Mouse (Mus musculus) brain, adult 2 months (tissue): ENCODE measurements at regions not wholly inside any gene's neighbourhood (a gene's known extent, or its start where the extent isn't known, plus 50 kb on each side); places are given as distances from the start of the nearest gene placed in this dataset.
A peak's percentile ranks its signal among the peaks of the same experiment; 100 is the strongest.

Experiments
- DNase-seq: peaks from one replicate; pipeline ENCODE4 v3.0.0; 2011; ENCODE audit warnings: low read depth, low spot score

DNA sequence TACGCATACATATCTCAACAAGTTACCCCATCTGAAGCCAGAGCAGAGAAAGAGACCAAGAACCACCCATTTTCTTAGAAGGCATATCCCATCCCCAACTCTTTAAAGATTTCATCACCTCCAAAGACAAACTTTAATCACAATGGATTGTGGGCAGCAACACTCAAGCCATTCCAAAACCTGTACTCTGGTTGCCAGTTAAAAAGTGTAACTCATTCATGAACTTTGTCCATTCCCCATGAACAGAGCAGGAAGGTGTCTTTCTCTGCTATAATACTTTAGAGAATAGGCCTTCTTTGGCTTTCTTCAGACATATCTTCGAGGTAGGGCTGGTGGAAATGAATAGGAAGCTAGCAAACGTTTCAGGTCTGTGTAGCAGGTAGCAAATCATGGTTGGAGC is 160.4 kb downstream of the Fzd1 start:
- no peak for DNase-seq

DNA sequence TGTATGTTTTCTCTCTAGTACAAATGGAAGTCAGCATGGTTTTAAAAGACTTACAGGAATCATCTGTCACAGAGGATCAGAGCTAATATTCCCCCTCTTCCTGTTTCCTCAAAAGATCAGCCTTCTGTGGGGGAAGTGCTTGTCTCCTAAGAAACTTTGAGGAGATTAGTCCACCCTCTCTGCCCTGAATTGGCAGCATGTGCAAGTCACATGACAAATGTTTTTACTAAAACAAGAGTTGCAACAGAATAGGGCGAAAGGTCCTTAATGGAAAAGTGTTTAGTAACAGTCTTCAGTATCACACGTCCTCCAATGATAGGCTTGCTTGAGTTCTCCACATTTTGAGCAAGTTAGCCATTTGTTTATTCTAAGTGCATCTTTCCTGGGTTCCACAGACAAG is 162.8 kb downstream of the Fzd1 start:
- DNase-seq: no peak

GRCm38 (mm10) chr5:4594562-4594961 is 163.3 kb downstream of the Fzd1 start:
- no peak for DNase-seq

DNA sequence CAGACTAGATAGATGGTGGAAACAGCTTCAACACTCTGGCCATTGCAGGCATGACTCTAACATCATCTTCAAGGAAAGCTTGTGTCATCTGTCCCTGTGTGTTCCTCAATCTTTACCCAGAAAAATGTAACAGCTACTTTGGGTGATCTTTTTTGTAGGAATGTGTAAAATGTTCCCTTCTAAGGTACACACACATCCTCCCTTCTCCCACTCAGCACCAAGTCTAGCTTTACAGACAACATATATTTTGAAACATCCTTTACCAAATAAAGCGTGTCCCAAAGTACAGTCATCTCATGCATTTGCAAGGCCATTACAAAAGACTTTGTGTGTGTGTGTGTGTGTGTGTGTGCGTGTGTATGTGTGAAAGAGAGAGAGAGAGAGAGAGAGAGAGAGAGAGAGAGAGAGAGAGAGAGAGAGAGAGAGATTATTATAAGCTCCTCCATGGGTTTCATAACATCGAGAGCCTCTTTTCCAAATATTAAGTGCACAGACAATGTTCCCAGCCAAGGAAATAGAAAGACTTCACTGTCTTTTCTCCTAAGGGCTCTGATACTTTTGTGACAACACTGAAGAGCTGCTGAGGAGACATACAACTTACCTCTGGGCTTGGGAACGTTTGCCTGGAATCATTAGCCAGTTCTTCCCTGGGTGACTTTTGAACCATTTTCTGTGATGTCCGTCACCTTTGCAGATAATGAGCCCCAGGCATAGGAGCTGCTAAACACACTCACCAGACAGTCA is 164.0 kb downstream of the Fzd1 start:
- peak; percentile 45 for DNase-seq

DNA sequence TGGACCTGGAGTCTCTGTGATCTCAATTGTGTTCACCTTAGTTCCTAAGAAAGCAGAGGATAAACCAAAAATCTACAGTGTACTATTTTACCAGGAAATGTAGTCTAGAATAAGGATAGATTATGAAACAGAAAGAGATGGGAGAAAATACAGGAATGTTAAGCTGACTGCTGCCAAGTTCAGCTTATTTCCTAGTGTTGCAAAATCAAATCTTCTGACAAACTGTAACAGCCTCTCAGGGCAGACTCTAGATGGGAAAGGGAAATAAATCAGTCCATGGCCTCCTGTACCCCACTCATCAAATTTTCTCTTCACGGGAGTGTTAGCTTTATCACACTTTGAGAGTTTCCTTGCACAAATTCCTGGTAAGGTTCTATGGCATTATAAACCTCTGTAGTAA is 166.1 kb downstream of the Fzd1 start:
- no peak for DNase-seq

DNA sequence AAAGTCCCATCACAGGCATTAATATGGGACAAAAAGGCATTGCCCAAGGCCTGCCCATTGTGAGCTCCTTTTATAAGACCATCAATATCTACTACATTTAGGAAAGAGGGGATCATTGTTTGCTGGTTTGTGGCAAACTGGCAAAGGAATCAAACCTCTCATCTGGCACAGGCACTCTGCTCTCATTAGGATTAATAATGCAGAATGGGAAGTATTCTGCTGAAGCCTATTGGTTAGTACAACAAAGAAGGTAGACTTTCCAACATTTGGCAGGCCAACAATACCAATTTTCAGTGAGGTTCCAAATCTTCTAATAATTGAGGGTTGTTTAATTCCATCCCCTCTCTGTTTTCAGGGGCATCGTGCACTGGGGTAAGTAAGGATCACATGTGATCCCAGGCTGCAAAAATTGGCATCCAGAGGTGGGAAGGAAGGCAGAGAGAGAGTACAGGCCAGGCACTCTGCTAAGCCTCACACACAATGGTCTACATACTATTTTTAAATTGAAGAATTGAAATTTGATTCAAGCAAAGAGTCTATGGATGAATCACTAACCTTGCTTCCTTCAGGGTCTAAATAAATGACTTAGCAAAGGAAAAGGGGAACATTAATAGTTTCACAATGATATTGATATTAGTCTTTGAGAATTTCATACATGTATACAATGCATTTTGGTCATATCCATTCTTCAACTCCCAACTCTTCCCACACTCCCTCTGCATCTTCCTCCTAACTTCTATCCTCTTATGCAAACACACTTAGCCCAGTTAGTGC is 174.9 kb downstream of the Fzd1 start:
- DNase-seq: no peak

GRCm38 (mm10) chr5:4580185-4580839 is 177.5 kb downstream of the Fzd1 start:
- no peak for DNase-seq

GRCm38 (mm10) chr5:4578856-4579255 is 179.0 kb downstream of the Fzd1 start:
- peak; percentile 85 for DNase-seq

DNA sequence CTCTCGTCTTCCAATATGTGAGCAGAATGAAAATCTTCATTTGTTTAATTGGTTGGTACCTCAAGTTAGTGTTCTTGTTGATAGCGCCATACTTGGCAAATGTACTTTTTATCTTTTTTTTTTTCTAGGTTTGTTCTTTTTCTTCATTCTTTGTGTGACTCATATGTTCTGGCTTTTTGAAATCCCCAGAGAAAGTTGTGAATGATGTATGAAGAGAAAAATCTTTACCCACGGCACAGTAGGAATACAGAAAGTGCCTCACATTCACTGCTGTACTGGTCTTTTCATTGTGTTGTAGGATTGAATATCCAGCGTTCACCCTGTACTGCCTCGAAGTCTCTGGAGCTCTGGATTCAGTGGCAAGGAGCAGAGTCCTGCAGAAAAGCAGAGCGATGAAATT is 180.7 kb downstream of the Fzd1 start:
- DNase-seq: peak; percentile 28

DNA sequence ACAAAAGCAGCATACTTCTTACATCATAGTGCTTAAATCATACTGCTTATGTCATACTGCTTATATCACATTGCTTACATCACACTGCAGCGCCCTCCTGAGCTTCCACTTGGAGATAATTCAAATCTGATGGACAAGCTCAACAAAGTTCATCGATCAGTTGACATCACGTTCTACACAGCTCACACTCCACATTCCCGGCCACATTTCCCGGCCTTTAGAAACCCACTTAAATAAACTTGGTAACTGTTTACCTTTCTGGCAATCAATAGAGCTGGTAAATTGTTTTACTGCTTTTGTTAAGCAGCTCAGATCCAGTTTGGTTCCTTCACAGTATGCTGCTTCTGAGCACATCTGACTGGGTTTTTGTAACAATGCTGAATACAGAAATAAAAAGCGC is 194.0 kb downstream of the Fzd1 start:
- no peak for DNase-seq

DNA sequence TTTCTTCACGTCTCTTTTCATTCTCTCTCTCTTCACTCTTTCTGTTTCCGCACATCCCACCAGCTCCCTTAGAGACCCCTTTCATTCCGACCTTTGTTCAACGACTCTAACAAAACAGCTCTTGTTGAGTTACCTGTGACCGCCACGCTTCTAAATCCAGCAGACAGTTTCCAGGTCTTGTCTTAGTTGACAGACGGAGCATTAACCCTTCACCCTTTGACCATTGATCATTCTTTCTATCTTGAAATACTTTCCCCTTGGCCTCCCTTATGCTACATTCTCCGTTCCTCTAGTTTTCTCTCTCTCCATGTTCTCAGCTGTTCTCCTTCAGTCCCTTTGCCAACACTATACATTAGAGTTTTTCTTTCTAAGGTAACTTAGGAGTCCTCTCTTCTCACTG is 196.2 kb downstream of the Fzd1 start:
- DNase-seq: no peak

DNA sequence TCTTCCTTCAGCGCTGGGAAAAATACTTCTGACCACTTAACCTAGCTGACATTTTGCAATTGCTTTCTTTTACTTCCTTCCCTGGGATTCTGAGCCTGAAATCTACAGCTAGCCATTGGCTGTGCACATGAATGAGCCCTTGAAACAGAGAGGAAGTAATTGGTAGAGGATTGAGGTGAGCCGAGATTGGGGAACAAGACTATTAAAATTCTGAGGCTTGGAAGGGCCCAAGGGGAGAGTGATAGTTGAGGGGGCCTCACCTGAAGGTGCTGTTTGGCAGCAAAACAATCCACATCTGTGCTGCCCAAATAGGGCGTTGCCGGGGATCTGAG is 196.7 kb downstream of the Fzd1 start:
- no peak for DNase-seq

- no peak for DNase-seq
These were observed 197.3 kb downstream of the Fzd1 start for GRCm38 (mm10) chr5:4560370-4561138.

- no peak for DNase-seq
These were observed 202.9 kb downstream of the Fzd1 start for GRCm38 (mm10) chr5:4554972-4555371.

- peak; percentile 49 for DNase-seq
These were observed 219.3 kb downstream of the Fzd1 start for GRCm38 (mm10) chr5:4538572-4538971.

GRCm38 (mm10) chr5:4536790-4537189 is 221.0 kb downstream of the Fzd1 start:
- DNase-seq: no peak

DNA sequence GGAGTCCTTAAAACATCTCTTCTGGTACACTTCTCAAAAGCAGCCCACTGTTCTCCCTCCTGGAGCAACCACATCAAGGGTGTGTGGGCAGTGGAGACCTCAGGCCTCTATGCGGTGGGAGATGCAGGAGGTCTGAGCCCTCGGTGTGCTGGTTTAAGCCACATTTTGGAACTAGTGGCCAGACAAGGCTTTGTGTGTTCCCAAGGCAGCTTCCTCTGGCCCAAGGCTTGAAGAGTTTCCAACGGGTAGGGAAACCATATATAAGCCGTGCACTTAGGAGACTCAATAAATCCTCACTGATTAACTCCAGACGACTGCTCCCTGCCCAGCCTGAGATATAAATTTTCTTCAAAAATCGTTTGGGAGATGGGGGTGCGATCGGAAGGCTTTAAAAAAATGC is 221.9 kb downstream of the Fzd1 start:
- no peak for DNase-seq

DNA sequence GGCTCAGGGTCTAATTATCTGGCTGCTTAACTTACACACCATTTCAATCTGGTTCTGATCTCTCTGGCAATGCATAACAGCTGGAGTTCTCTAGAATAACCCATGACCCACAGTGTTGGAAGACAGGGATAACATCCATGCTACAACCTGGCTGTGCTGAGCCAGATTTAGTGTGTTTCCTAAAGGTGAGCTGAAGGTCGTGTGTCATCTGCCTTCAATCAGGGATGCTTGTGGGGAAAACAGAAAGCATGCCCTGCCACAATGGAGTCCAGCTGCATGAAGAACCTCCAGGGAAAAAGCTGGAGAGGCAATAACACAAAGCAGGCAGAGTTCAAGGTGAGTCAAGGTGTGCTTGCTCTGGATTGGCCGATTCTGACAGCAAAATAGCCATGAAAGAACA is 223.3 kb downstream of the Fzd1 start:
- no peak for DNase-seq

DNA sequence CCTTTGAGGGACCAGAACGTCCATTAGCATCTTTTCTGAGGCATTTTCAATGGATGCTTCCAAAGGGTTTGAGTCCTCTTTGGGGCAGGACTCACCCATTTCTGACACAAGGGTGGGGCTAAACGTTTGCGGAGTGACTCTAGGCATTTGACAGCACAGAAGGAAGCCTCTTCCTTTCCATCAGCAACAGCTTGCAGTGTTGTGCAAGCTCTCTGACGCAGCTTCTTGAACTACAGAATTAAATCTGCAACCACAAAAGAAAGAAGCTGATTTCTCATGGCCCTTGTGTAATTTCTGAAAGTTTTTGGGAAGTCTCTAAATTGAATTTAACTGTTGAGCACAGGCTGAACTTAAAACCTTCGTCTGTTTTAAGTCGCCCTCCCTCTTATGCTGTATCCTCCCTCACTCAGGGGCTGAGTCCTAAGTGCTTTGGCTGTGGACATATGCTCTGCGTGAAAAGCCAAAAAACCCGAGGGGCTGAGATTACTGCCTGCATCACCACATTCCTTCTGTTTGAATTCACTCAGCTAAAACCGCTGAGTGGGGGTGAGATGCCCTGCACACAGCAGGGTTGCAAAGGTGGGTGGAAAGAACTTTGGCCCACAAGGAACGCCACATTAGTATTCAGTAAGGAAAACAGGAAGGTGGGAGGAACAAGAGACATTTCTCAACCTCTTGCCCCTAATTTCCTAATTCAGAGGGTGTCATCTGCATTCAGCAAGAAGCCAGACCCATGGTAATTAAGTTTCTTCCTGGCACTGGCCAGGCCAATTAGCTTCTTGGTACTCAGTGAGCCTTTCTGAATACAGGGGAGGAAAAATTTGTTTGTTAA is 227.4 kb downstream of the Fzd1 start:
- peak; percentile 52 for DNase-seq

GRCm38 (mm10) chr5:4526042-4526815 is 231.6 kb downstream of the Fzd1 start:
- peak; percentile 94 for DNase-seq
